Mouse (Mus musculus) embryonic fibroblast, embryonic 13.5 days (primary cell): ENCODE measurements at regions not wholly inside any gene's neighbourhood (a gene's known extent, or its start where the extent isn't known, plus 50 kb on each side); places are given as distances from the start of the nearest gene placed in this dataset.

Source experiments
- CTCF ChIP-seq: IDR thresholded peaks from 2 replicates; pipeline ENCODE4 v1.5.1; 2011; ENCODE audit warnings: mild to moderate bottlenecking, control low read depth, low read length, moderate library complexity, borderline replicate concordance; ENCODE audit not compliant: insufficient read depth
- POLR2A ChIP-seq: IDR thresholded peaks from 2 replicates; pipeline ENCODE4 v1.6.1; 2011; ENCODE audit warnings: low read depth, mild to moderate bottlenecking, control low read depth, low read length, moderate library complexity

DNA sequence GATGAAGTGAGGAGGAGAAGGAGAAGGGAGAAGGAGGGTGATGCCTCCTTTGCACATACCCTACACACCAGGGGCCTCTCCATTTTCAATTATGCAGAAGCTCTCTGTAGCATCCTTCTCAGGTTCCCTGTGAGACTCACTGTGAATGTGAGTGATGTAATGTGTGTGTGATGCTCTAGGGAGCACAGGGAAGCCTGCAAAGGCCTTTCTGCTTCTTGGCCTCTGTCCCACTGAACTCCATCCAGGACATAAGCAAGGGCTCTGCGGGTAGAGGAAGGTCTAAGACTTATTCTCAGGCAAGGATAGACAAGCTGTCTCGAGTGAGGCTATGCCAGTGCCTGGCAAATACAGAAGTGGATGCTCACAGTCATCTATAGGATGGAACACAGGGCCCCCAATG, 73.0 kb upstream of the Slc1a3 start:
- TF ChIP-seq CTCF (no peak), POLR2A (no peak)
